Mouse (Mus musculus): ENCODE results near the gene Gstp1.
"Not testable (repeated sequence)": the region's sequence is repeated elsewhere in the genome, so short reads cannot be mapped to it uniquely, and the experiment has no call there.

DNA sequence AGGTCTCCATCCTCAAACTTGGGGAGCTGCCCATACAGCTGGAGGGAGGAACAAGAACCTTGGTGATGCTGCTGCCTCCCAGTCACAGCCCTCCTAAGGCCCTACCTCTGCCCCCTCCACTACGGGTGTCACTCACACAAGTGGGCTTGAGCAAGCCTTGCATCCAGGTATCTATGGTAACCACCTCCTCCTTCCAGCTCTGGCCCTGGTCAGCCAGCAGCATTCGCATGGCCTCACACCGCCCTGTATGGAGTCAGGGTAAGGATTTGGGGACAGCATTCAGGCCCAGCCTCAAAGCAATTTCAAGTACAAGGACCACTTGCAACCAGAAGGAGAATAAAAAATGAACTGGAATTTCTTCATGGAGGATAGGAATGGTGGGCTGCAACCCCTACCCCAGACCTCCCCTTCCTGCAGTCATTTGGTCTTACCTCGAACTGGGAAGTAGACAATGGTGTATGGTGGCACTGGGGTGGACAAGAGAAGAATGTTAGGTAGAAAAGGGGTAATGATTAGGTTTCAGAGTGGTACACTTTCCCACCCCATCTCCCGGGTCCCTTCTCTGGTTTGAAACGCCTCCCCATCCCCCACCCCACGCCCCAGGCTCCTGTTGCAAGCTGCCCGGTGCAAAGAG lies 514 bp downstream of the Gstp1 start:
- not testable (repeated sequence) for TF ChIP-seq POLR2A (IDR thresholded peaks at IDR 0.05; ENCODE audit: extremely low read depth, insufficient read depth, low read length); CTCF (IDR thresholded peaks at IDR 0.05; ENCODE audit: low read depth, low read length)

Measured in liver, adult 2 months (tissue).